Mouse (Mus musculus) ES-E14 (cell line): Measurements from ENCODE around the gene Gcnt7. TPM values are rescaled to one million over a fixed set of nuclear protein-coding genes. Genes with fewer than 3 reads are reported as not detected.
A peak's percentile ranks its signal among the peaks of the same experiment; 100 is the strongest.

Source experiments
- DNase-seq: peaks from one replicate; pipeline ENCODE4 v3.0.0-alpha.2; 2013; ENCODE audit warnings: low read depth, low spot score
- H3K27ac ChIP-seq: 2 replicates; pipeline ENCODE4 v1.5.1; 2012; ENCODE audit warnings: low read depth, mild to moderate bottlenecking, low read length, moderate library complexity, mixed read lengths; ENCODE audit not compliant: poor library complexity, insufficient read depth, severe bottlenecking
- H3K36me3 ChIP-seq: 2 replicates; pipeline ENCODE4 v1.6.1; 2012; ENCODE audit warnings: mild to moderate bottlenecking, low read length, moderate library complexity, mixed read lengths; ENCODE audit not compliant: control insufficient read depth, poor library complexity, insufficient read depth, severe bottlenecking
- H3K4me1 ChIP-seq, 2 experiments: fragments of 150-350 bp in 1 of 2; sonication (generic) in 1 of 2; 2 replicates each; pipeline ENCODE4 v1.6.1; 2012; ENCODE audit warnings: low read length in 2 of 2, mild to moderate bottlenecking in 1 of 2, mixed read lengths in 1 of 2; ENCODE audit not compliant: control insufficient read depth in 2 of 2, insufficient read depth in 2 of 2, poor library complexity in 1 of 2
- H3K4me3 ChIP-seq, 2 experiments: fragments of 150-350 bp in 1 of 2; sonication (generic) in 1 of 2; 2 replicates each; pipeline ENCODE4 v1.5.1; 2012; ENCODE audit warnings: low read length in 2 of 2, low read depth in 1 of 2, mild to moderate bottlenecking in 1 of 2, mixed read lengths in 1 of 2; ENCODE audit not compliant: insufficient read depth in 1 of 2, poor library complexity in 1 of 2, severe bottlenecking in 1 of 2
- H3K9ac ChIP-seq: 2 replicates; pipeline ENCODE4 v1.6.1; 2012; ENCODE audit warnings: low read depth, mild to moderate bottlenecking, low read length, mixed read lengths; ENCODE audit not compliant: poor library complexity, insufficient read depth, severe bottlenecking
- H3K9me3 ChIP-seq: fragments of 150-350 bp; sonication (generic); 2 replicates; pipeline ENCODE4 v1.6.1; 2012; ENCODE audit warnings: low read depth, mild to moderate bottlenecking, low read length; ENCODE audit not compliant: control insufficient read depth, insufficient read depth
- CHD2 ChIP-seq: IDR thresholded peaks from 2 replicates; pipeline ENCODE4 v1.6.1; 2014; ENCODE audit warnings: mild to moderate bottlenecking, low read depth, low read length, inconsistent platforms
- HCFC1 ChIP-seq: IDR thresholded peaks from 2 replicates; pipeline ENCODE4 v1.6.1; 2012; ENCODE audit warnings: low read length, inconsistent platforms, borderline replicate concordance; ENCODE audit not compliant: insufficient read depth
- MAFK ChIP-seq: IDR thresholded peaks from 2 replicates; pipeline ENCODE4 v1.6.1; 2014; ENCODE audit warnings: mild to moderate bottlenecking, low read depth, low read length, inconsistent platforms; ENCODE audit not compliant: insufficient read depth
- ZC3H11A ChIP-seq: IDR thresholded peaks from 2 replicates; pipeline ENCODE4 v1.6.1; 2012; ENCODE audit warnings: low read depth, mild to moderate bottlenecking, inconsistent platforms, low read length, borderline replicate concordance
- ZNF384 ChIP-seq: IDR thresholded peaks from 2 replicates; pipeline ENCODE4 v1.6.1; 2012; ENCODE audit warnings: low read depth, low read length, inconsistent platforms
- in situ Hi-C, 2 experiments: fragments of 600-800 bp; cut with MboI; formaldehyde crosslinking; loops; one replicate each; pipeline ENCODE4 v1.15.1; 2025; ENCODE audit warnings: low sequenced_read_pairs in 2 of 2, inconsistent platforms in 1 of 2; ENCODE audit not compliant: unreplicated experiment in 2 of 2
- total RNA-seq: library from RNA; depleted of rRNA; stranded (reverse); fragments of 300-350 nt; gene quantifications from 2 replicates; pipeline ENCODE4 v1.2.3, GENCODE M21; 2012

The Gcnt7 gene
- total RNA-seq, 1 experiment = 0.27 TPM

DNA sequence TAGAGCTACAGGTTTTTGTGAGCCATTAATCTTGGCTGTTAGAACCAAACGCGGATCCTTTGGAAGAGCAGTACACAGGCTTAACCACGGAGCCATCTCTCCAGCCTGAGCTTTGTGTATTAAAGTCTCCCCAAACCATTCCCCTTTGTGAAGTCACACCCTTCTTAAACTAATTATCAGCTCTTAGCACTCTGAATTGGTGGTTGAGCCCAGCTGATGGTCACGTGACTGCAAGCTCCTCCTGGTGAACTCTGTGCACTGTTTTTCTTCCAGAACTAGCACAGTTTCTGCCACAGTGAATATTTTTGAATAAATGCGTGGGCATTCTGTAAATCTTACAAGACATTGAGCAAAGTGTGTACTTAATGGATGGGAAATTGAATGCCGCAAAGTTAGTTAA, 17.2 kb downstream of the Gcnt7 start:
- H3K4me3 ChIP-seq = peak overlapping the region; percentile 97 to 99
- in situ Hi-C loops = loop anchor here in 1 of 2 experiments (25.0 kb wide), 1 partner anchor 204 kb away; the partner anchor contains the start of gene Mc3r
- no peak for DNase-seq
- peaks cover 4% of the 10 kb centered on the region; the same call in 1 of the 2 replicates for H3K36me3 ChIP-seq
- TF ChIP-seq HCFC1 (no peak), ZNF384 (no peak), CHD2 (no peak), MAFK (no peak), ZC3H11A (no peak)
- H3K9ac ChIP-seq = peak overlapping the region; percentile 95; the same call in 1 of the 2 replicates
- no peaks in the 10 kb centered on the region for H3K9me3 ChIP-seq
- H3K4me1 ChIP-seq = peaks cover 0 to 8% of the 10 kb centered on the region in 2 experiments; a peak in 1 of 4 replicates
- no peak overlapping the region for H3K27ac ChIP-seq

DNA sequence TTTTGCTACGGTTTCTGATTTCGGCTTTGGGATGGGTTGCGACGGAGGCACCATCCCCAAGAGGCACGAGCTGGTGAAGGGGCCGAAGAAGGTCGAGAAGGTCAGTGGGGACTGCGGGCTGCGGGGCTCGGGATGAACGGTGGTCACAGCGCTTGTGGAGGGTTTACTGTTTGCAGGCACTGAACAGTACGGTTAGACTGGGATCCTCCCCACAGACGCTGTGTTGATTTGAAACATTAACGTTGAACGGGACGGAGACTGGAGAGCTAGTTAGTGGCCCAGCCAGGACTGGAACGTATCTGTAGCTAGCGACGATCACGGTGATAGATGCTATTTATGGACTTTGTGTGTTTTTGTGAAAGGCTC, 17.8 kb downstream of the Gcnt7 start:
- Histone ChIP-seq H3K4me3 (peak overlapping the region; percentile 97 to 99), H3K27ac (no peak overlapping the region), H3K9ac (peak overlapping the region; percentile 95), H3K36me3 (no peaks in the 10 kb centered on the region; the same call in 1 of the 2 replicates), H3K4me1 (peaks cover 0 to 8% of the 10 kb centered on the region in 2 experiments; a peak in 1 of 4 replicates), H3K9me3 (no peaks in the 10 kb centered on the region)
- in situ Hi-C loops = loop anchor here in 1 of 2 experiments (25.0 kb wide), 1 partner anchor 203 kb away; the partner anchor contains the start of gene Mc3r
- TF ChIP-seq ZC3H11A (no peak), CHD2 (no peak), MAFK (no peak), ZNF384 (no peak), HCFC1 (no peak)
- DNase-seq = no peak

DNA sequence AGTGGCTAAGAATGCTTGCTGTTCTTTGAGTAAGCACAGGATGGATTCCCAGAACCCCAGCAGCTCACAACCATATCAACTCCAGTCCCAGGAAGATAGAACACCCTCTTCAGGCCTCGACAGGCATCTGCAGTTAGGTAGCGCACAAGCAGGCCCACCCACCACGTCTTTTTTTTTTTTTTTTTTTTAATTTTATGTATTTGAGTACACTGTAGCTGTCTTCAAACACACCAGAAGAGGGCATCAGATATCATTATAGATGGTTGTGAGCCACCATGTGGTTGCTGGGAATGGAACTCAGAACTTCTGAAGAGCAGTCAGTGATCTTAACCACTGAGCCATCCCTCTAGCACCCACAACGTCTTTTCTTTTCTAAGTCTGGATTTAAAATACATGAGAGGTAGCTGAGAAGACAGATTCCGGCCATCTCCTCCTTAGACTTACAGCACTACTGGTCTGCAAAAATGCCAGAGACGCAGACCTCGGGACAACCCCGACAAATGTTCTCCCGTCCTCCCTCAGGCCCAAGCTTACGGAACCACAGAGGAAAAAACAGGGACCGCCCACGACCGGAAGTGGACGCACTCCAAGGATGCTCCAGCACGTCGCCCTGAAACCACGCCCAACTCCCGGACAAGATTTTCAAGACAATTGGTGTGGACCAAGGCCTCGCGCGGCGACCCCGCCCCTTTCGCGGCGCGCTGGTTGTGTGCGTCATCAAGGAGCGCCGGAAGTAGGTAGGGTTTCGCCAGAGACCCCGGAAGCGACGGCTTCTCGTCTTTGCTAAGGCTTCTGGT, 18.4 kb downstream of the Gcnt7 start, which contains the start of gene Rtf2:
TSS of gene Rtf2 (plus strand) at position 714 of the 797 bp plus-strand sequence.
- no peaks in the 10 kb centered on the region for H3K9me3 ChIP-seq
- H3K4me1 ChIP-seq = peaks cover 0 to 8% of the 10 kb centered on the region in 2 experiments; a peak in 1 of 4 replicates
- DNase-seq = peak; percentile 99
- H3K36me3 ChIP-seq = no peaks in the 10 kb centered on the region
- in situ Hi-C loops = loop anchor here in 1 of 2 experiments (25.0 kb wide), 1 partner anchor 203 kb away; the partner anchor contains the start of gene Mc3r
- H3K9ac ChIP-seq = peak within 1 kb of the TSS; percentile 95
- TF ChIP-seq ZNF384 (peak; percentile 28; the same call in 1 of the 2 replicates), MAFK (0 out of 2 replicates have a peak, but pooled peaks have one; percentile 31), CHD2 (peak; percentile 83), ZC3H11A (0 out of 2 replicates have a peak, but pooled peaks have one; percentile 19), HCFC1 (peak; percentile 85)
- H3K4me3 ChIP-seq = peak within 1 kb of the TSS; percentile 97 to 99
- peak within 1 kb of the TSS; percentile 36; the same call in 1 of the 2 replicates for H3K27ac ChIP-seq

DNA sequence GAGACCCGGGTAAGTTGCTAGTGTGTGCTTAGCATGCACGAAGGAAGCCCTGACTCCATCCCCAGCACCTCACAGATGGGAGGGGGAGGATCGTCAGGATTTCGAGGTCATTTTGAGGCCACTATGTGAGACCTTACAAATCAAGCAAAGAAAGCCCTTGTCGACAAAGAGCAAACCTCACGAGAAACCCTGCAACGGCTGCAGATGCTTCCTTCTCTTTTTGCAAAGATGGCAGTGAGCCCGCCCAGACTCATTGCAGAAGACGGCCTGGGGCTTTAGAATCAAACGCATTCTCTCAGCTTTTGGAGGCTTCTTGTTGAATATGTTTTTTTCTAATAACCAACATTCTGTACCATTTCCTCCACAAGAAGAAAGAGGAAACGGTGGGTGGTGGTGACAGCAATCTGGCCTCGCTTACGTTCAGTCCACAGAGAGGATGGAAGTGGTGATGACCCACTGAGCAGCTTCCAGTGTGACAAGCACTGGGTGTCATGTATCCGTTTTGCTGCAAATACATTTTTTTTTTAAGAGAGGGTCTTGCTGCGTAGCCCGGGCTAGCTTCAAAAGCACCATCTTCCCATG, 20.9 kb downstream of the Gcnt7 start:
- DNase-seq = no peak
- H3K27ac ChIP-seq = no peak overlapping the region
- in situ Hi-C loops = loop anchor here in 1 of 2 experiments (25.0 kb wide), 1 partner anchor 200 kb away; the partner anchor contains the start of gene Mc3r
- peaks cover 0 to 8% of the 10 kb centered on the region in 2 experiments; a peak in 1 of 4 replicates for H3K4me1 ChIP-seq
- H3K9me3 ChIP-seq = no peaks in the 10 kb centered on the region
- no peak for TF ChIP-seq ZNF384
- TF ChIP-seq MAFK = no peak
- no peak for TF ChIP-seq CHD2
- TF ChIP-seq HCFC1 = no peak
- TF ChIP-seq ZC3H11A = no peak
- no peaks in the 10 kb centered on the region; the same call in 1 of the 2 replicates for H3K36me3 ChIP-seq
- H3K9ac ChIP-seq = no peak overlapping the region
- no peak overlapping the region for H3K4me3 ChIP-seq
